Mouse (Mus musculus) bone marrow macrophage, adult 2 months (primary cell): Measurements from ENCODE around the gene Mettl23.

ENCODE experiments used
- CTCF ChIP-seq: IDR thresholded peaks from 2 replicates; pipeline ENCODE4 v1.5.1; 2012; ENCODE audit warnings: low read depth, mild to moderate bottlenecking, low read length, moderate library complexity
- POLR2A ChIP-seq: IDR thresholded peaks from 2 replicates; pipeline ENCODE4 v1.6.1; 2012; ENCODE audit warnings: mild to moderate bottlenecking, low read depth, low read length, borderline replicate concordance

DNA sequence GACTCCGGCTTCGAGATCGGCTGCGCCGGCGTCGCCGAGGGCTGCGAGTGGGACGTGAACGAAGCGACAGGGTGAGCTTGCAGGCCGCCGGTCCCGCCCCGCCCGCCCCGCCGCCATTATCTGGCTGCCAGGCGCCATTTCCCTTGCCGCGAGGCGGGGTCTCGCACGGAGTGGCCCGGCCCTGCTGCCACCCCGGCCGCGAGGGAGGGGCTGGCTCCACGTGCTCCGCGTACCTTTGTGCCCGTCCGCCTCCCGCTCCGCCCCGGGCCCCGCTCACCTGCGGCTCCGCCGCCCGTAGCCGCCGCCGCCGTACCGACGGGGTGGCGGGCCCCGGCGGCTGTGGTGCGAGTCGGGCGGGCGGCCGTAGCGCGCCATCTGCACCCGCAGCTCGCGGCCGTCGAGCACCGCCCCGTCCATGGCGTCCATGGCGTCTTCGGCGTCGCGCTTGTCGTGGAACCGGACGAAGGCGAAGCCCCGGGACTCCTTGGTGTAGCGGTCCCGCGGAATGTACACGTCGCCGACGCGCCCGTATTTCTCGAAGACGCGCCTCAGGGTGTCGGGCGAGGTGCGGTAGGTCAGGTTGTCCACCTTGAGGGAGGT is 9.3 kb downstream of the Mettl23 start, which contains the start of gene Mfsd11:
- no peak for TF ChIP-seq POLR2A
- no peak for TF ChIP-seq CTCF
